Mouse (Mus musculus): Measurements from ENCODE around the gene Cdh7.
"Not testable (repeated sequence)": the region's sequence is repeated elsewhere in the genome, so short reads cannot be mapped to it uniquely, and the experiment has no call there.

Cdh7 gene

DNA sequence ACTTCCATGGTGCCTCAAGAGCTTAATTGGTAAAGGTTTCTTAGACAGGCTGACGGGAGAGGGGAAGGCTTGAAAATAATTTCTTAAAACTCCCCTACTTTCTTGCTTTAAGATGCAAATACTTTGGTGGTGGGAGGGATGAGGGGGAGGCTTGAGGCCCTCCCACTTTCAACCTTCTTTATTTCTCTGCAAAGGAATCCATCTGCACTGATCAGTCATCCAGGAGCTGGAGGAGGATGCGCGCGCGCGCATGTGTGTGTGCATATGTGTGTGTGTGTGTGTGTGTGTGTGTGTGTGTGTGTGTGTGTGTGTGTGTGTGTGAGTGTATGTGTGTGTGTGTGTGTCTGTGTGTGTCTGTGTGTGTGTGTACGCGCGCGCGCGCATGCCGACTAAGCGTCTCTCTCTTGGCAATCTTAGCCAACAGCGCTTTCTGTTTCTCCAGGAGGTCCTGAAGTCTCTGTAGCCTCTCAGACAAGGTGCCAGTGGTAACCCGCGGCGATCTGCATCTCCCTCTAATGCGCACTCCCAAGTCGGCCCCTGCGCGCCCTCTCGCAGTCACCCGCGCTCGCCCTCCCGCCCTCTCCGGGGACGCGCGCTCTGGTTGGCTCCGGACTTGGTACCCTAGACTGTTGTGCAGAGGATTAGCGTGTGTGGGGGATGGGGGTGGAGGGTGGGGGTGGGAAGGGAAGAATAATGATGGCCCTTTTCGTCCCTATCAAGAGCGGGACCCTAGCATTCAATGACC, at the start of gene Cdh7:
Cdh7 (plus strand) TSS at position 368 of the 745 bp plus-strand sequence.
- DNase-seq (ENCODE audit: low spot score in 2 of 2), result no peak

DNA sequence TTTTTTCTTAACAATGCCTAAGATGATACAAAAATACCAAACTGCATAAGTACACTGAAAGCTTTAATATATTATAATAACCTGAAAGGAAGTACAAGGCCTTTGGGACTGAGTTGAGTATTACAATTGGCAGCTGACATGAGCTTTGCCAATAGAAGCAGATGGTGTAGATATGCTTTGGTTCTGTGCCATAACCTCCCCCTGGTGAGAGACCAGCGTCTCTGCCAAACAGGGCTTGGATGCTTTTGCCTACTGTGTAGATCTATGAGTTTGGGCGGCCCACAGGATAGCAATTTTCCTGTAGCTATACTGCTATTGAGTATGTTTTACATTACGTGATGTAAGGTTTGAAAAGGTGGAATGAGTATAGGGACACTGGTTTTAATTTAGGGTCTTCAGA, 49.6 kb upstream of the Cdh7 start:
- no peak for DNase-seq (ENCODE audit: low spot score in 2 of 2)

DNA sequence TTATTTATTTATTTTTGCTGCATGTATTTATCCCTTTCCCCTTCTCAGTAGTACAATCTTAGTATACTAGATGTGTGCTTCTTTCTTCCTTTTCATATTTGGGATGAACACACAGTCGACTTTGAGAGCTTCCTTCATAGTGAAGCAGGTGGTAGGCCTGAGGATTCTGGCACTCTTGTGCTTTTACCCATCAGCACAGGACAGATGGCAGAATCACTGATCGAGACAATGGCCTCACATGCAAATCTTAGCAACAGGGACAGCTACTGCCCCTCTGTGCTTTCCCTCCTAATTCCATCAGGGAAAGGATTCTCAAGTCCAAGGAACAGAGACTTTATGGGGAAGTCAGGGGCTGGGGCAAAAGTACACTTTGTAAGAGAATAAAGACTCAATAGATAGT, 33.7 kb upstream of the Cdh7 start:
- DNase-seq (ENCODE audit: low spot score in 2 of 2), result no peak

DNA sequence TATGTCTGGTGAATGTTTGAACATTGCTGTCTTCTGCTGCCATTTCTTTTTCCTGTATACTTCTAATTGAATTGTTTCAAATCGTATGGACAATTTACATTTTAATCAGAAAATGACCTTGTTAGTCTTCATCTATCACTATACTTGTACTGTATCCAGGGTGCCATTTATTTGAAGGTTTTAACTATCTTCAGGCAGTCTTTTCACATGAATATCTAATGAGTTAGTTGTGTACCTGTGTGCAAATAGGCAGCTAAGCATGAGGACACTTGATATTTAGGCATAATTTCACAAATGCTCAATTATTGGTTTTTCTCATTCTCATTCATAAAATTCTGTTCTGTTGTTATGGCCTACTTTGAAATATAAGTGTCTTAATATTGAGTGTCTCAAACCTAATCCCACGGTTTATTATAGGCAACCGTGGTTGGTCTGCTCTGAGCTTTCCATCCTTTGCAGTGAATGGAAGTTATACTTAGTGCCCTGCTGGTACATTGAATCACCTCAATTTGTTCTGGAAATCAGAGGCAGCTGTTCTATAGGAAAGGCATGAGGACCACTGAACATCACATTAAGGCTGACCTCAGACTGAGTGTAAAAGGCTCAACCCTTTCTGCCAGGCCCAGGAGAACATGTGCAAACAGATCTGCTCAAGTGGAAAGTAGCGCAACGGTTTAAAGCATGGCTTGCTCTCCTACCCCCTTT, 10.4 kb upstream of the Cdh7 start:
- DNase-seq (ENCODE audit: low spot score in 2 of 2), result no peak

DNA sequence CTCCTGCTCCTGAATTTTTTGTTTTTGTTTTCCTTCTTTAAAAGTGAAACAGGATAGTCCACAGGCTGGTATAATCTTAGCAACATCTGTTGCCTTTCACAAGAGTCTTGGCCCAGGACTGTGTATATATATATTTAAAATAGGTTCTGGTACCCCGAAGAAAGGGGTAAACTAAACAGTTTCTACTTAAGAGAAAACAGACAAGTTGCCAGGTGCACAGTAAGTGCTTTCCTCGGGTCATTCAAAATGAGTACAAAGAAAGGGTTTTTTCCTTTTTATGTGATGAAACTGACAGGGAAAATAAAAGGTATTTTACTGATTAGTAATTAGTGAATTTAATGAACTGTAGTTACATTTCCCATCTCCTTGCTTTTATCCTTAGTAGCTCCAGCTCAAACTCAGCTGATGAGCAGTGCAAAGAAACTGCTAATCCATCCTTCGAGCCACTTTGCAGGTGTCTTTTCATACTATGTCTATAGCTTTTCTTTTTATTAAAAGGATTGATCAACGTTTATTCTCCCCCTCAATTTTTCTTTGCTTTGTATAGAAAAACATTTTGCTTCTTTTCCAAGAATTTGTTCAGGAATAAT, 9.7 kb upstream of the Cdh7 start:
- DNase-seq (ENCODE audit: low spot score in 2 of 2), result no peak

DNA sequence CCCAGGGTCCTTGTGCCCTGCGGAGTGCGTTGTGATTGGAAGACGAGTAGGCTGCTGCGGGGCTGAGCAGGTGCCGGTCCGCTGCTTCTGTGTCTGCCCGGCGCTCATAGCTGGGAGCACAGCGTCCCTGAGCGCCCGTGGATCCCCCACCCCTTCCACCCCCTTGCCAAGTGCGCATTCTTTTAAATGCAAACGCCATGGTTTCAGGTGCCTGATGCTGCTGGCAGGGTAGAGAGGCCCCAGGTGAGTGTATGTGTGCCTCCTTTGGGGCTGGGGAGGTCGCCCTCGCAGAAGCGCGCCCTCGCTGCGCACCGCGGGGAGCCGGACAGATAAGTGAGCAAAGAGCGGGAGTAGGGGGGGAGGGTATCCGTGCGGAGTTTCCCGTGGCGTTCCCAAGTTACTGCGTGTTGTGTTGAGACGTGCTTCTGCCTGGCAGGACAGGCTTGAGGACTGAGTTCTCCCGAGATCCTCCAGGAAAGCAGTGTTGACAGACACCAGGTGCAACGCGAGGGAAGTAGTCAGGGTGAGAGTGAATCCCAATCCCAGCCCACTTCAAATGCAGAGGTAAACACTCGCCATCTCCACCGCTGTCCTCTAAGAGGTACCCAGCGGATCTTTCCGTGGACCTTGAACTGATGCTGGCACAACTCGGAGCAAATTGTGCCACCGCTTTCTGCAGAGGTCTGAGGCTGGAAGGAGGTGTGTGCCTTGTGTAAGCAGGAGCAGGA, 742 bp downstream of the Cdh7 start:
- DNase-seq (ENCODE audit: low spot score in 2 of 2), result no peak

DNA sequence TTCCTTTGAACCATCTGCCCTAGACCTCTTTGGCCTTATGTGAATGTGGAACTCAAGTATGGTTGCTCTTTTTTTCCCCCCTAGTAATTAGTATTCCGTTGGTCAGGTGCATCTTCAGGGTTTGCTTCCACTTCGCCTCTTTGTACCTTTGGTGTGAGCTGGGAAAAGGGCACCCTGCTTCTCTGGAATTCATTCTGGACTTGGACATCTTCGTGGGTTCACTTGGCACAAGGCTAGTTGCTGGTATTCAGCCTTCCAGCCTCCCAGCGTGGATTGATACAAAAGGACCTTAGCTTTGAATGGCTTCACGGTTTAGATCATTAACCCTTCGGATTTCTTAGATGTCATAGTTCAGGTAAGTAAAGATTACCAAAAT, 1.3 kb downstream of the Cdh7 start:
- no peak for DNase-seq (ENCODE audit: low spot score in 2 of 2)

DNA sequence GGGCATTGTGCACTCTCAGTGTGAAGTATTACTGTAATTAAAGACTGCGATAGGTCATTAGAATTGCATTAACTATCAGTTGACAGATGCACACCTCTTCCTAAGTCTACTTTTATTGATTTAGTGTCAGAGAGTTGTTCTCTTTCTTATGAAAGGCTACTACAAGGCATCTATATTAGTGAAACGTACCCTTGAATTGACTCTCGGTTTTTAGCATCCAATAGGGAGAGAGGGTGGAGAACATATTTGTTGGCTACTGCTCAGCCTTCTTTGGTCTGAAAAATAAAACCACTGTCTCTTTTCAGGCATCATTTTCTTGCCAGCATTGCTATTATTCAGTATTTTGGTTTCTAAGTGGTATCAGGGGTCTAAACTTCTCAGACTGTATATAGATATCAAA, 2.5 kb downstream of the Cdh7 start:
- no peak for DNase-seq (ENCODE audit: low spot score in 2 of 2)

DNA sequence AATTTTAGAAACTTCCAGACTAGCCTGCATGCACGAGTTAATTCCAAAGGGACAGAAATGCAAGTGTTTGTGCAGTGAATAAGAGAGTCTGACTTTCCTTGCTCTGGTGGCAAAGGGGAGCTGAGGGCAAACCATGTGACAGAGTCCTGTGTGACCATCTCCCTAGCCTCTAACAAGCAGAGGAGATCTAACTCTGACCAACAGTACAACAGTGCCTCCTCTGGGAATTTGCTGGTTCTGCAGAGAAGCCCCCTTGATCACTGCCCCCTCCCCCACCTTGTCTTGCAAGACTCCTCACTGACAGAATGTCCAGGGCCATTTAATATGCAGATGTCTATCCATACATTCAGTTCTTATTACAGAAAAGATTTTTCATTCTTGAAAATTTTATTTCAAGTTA, 3.2 kb downstream of the Cdh7 start:
- no peak for DNase-seq (ENCODE audit: low spot score in 2 of 2)

DNA sequence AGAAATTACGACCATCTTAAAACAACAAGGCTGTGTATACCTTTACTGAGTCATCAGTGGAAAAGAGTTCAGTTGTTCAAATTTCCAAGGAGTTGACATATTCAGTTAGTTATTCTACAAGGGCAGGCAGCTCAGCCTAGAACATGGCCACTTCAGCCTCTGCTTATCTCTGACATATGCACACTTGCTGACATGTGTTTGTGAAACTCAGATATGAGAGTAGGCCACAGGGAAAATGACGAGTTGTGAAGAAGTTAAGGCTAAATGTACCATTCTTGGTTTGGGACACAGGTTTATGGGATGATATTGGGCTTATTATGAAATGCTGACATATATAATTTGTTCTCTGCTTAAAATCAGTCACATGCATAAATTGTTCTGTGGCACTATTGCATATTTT, 7.3 kb downstream of the Cdh7 start:
- DNase-seq (ENCODE audit: low spot score in 2 of 2), result no peak

DNA sequence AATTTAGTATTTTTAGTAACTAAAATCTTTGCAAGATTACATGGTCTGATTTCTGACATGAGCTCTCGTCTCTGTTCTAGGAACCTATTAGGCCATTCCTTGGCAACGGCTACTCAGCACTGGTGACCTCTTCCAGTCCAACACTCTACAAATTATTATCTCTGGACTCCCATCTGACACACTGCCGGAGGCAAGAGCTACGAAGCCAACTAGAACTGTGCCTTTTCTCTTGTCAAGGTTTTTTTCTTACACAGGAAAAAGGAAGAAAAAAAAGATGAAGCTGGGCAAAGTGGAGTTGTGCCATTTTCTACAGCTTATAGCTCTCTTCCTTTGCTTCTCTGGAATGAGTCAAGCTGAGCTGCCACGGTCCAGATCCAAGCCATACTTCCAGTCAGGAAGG, 11.7 kb downstream of the Cdh7 start:
- no peak for DNase-seq (ENCODE audit: low spot score in 2 of 2)

DNA sequence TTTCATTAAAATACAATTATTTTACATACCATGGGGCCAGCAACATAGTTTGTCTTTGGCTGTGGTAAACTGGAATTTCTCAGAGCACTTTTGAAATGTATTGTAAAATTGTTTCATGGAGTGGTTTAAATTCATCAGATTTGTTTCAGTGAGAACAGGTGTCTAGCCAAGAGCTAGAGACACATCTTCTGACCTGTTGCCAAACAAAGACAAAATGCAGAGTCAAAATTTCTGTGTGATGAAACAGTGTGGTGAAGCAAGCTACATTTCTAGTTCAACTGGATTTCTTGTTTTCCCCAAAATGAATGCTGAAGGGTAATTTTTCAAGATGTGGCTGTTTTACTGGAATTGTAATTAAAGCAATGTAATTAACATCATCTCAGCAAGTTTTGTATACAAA, 22.2 kb downstream of the Cdh7 start:
- DNase-seq (ENCODE audit: low spot score in 2 of 2), result no peak

DNA sequence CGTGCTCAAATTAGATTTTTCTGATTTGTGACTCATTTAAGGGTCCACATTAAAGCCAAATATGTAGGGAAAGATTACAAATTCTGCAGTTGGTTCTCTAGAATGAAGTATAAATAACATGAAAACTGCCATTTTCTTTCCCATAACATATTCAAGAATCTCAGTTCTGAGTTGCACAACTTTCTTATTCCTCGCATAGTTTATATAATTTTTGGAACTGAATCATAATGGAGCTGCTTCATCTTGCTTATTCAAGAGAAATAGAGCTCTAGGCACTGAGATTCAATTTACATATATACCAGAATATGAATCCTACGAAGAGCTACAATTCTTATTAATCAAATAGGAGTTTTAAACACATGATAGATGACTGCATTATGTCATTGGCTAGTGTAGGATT, 22.8 kb downstream of the Cdh7 start:
- DNase-seq (ENCODE audit: low spot score in 2 of 2), result no peak

DNA sequence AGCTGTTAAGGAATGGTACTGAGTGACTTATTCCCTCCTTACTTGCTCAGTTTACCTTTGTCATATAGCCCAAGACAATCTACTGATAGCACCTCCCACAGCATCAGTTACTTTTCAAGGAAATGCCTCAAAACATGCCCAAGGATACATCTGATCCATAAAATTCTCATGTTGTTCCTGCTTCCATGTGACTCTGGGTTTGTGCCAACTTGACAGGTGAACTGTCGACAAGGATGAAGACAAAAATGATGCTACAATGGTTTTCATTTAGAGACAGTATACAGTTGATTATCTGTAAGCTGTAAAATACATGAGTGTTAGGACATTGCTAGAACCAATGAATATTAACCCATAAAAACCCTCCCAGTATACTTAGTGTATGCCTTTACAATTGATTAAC, 29.9 kb downstream of the Cdh7 start:
- DNase-seq (ENCODE audit: low spot score in 2 of 2), result no peak

DNA sequence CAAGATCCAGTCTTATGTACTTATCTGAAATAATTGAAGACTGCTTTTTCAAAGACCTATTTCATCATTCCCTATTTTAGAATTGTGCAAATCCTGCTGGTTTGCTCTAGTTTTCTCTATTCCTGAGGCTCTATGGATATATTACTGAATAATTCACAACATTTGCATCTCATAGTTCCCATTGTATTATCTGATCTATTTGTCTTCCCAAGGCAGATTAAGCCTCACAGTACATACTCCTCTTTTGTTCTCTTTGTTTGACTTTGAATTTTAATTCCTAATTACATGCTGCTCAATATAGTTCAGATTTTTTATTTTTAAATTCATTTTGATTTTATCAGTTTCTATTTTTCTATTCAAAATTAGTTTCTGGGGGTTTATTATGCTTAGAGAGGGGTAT, 74.1 kb downstream of the Cdh7 start:
- DNase-seq (ENCODE audit: low spot score in 2 of 2), result no peak

DNA sequence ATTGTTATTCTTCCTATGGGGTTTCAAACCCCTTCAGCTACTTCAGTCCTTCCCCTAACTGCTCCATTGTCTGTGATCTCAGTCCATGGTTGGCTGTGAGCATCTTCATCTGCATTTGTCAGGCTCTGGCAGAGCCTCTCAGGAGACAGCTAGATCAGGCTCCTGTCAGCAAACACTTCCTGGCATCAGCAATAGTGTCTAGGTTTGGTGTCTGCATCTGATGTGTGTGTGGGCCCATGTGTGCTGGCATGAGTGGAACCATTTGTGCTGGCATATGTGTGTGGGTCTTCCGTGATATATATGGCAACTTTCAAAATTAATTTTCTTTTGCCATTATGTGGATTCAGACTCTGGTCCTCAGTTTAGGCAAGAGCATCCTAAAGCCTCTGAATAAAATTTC, 85.2 kb downstream of the Cdh7 start:
- DNase-seq (ENCODE audit: low spot score in 2 of 2), result no peak

DNA sequence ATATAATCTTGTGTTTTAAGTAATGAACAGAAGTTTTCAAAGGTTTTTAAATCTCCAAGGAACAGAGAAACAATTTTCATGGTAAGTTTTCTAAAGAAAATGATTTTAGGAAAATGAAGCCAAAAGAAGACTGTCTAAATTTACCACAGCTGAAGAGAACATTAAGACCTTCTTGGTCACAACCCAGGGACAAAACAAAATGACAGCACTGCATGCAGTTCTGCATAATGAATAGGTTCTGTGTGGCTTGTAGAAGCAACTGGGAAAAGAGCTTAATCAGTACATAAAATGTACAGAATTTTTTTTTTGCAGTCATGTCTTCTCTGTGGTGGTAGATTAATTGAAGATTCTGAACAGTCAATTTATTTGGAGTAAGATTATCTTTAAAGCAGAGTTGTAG, 96.2 kb downstream of the Cdh7 start:
- DNase-seq (ENCODE audit: low spot score in 2 of 2), result no peak

DNA sequence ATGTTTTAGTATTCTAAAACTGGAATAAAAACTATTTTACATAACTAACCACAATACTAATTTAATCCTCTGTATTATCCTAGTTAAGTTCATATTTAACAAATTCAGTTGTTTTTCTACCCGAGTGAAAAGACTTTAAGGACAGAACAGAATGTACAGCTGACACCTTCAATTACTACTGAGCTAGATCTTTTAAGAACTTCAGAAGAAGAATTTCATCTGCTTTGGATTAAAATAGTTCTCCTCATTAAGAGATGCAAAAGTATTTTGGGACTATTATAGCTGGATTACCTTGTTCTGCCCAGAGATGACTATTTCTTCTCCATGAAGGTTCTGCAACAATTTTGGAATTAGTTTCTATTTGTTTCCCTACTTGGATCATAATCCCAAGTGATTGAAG, 135.8 kb downstream of the Cdh7 start:
- no peak for DNase-seq (ENCODE audit: low spot score in 2 of 2)

DNA sequence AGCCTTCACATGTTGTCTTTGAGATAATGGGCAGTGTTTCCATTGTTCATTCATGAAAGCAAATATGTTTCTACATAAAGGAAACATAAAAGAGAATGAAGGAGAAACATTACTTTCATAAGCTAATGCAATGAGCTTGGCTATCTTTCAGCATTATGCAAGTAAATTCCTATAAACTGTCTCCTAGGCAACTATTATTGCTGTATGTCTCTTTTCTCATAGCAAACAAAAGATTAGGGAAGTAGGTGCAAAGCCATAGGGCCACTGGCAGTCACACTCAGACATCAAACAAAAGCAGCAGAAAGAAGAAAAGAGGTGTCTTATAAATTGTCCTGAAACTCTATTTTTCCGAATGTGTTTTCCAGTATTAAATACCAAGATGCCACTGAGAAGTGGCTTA, 136.6 kb downstream of the Cdh7 start:
- DNase-seq (ENCODE audit: low spot score in 2 of 2), result no peak

DNA sequence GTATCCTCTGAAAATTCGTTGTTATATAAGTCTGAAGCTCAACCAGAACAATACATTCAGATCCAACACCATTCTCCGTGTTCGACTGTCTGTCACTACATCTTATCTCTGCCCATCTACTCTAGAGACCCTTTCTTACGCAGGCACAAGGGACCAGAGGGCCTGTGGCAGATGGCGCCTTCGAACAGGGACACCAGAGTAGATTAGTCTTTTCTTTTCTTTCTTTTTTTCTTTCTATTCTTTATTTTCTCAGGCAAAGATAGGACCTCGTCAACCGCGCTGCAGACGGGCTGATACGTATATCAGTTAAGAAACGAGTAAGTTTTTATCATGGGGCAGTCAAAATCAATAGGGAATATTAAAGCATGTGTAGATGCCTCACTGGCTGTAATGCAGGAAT, 189.2 kb downstream of the Cdh7 start:
- not testable (repeated sequence) for DNase-seq (ENCODE audit: low spot score in 2 of 2)
